Mouse (Mus musculus): Measurements from ENCODE around the gene Pdha1. TPM values are rescaled to one million over a fixed set of nuclear protein-coding genes. Genes with fewer than 3 reads are reported as not detected.

The Pdha1 gene
- polyA plus RNA-seq (2015; fragmentation: Nextera tagmentation; extraction: Ambion mirVana) = 151 and 152 TPM in 2 replicates

- H3K4me2 ChIP-seq = peak within 1 kb of the TSS; percentile 67
- H3K36me3 ChIP-seq = no peaks in the 10 kb centered on the region
- H3K4me3 ChIP-seq = peak within 1 kb of the TSS; percentile 63
- H3K9ac ChIP-seq = peak within 1 kb of the TSS; percentile 65
- 23% methylated on average over 54 of the region's 67 CpGs for WGBS
- H3K9me3 ChIP-seq = no peaks in the 10 kb centered on the region
- peaks cover 8% of the 10 kb centered on the region for H3K4me1 ChIP-seq (replicated peaks)
- H3K27ac ChIP-seq (replicated peaks) = peak within 1 kb of the TSS; percentile 88
- ATAC-seq (ENCODE audit: low FRiP score, low read depth) = peak; percentile 99
- H3K27me3 ChIP-seq = no peaks in the 10 kb centered on the region
Observed at GRCm38 (mm10) chrX:160137861-160138717, at the start of gene Pdha1. Gene Pdha1, minus strand, starts transcription at chrX:160138413.

GRCm38 (mm10) chrX:160179032-160179431 is 40.8 kb upstream of the Pdha1 start:
- Histone ChIP-seq H3K9ac (no peak overlapping the region), H3K9me3 (no peaks in the 10 kb centered on the region), H3K27ac (replicated peaks) (no peak overlapping the region), H3K4me3 (no peak overlapping the region), H3K4me1 (replicated peaks) (no peaks in the 10 kb centered on the region), H3K4me2 (no peak overlapping the region), H3K27me3 (no peaks in the 10 kb centered on the region), H3K36me3 (no peaks in the 10 kb centered on the region)
- WGBS = 75% methylated on average over 3 of the region's 3 CpGs
- no peak for ATAC-seq (ENCODE audit: low FRiP score, low read depth)

- Histone ChIP-seq H3K4me2 (no peak overlapping the region), H3K27me3 (no peaks in the 10 kb centered on the region), H3K27ac (replicated peaks) (no peak overlapping the region), H3K4me3 (no peak overlapping the region), H3K4me1 (replicated peaks) (no peaks in the 10 kb centered on the region), H3K9me3 (no peaks in the 10 kb centered on the region), H3K9ac (no peak overlapping the region), H3K36me3 (no peaks in the 10 kb centered on the region)
- 26% methylated on average over 3 of the region's 3 CpGs for WGBS
- ATAC-seq (ENCODE audit: low FRiP score, low read depth) = no peak
Observed at GRCm38 (mm10) chrX:160170150-160170549, 31.9 kb upstream of the Pdha1 start.

- Histone ChIP-seq H3K4me3 (no peak overlapping the region), H3K9me3 (no peaks in the 10 kb centered on the region), H3K36me3 (no peaks in the 10 kb centered on the region), H3K27ac (replicated peaks) (no peak overlapping the region), H3K9ac (no peak overlapping the region), H3K4me2 (no peak overlapping the region), H3K4me1 (replicated peaks) (no peaks in the 10 kb centered on the region), H3K27me3 (no peaks in the 10 kb centered on the region)
- WGBS = 38% methylated on average over 6 of the region's 6 CpGs
- peak; percentile 68; the same call in 1 of the 2 replicates for ATAC-seq (ENCODE audit: low FRiP score, low read depth)
Observed at GRCm38 (mm10) chrX:160166246-160166985, 28.2 kb upstream of the Pdha1 start.

GRCm38 (mm10) chrX:160164259-160164658 is 26.0 kb upstream of the Pdha1 start:
- Histone ChIP-seq H3K9ac (no peak overlapping the region), H3K4me1 (replicated peaks) (no peaks in the 10 kb centered on the region), H3K9me3 (no peaks in the 10 kb centered on the region), H3K4me3 (no peak overlapping the region), H3K27ac (replicated peaks) (no peak overlapping the region), H3K27me3 (no peaks in the 10 kb centered on the region), H3K36me3 (no peaks in the 10 kb centered on the region), H3K4me2 (no peak overlapping the region)
- no peak for ATAC-seq (ENCODE audit: low FRiP score, low read depth)
- WGBS = 86% methylated on average over 3 of the region's 3 CpGs

- Histone ChIP-seq H3K4me2 (no peak overlapping the region), H3K9ac (no peak overlapping the region), H3K9me3 (no peaks in the 10 kb centered on the region), H3K4me3 (no peak overlapping the region), H3K36me3 (no peaks in the 10 kb centered on the region), H3K27me3 (no peaks in the 10 kb centered on the region), H3K4me1 (replicated peaks) (no peaks in the 10 kb centered on the region), H3K27ac (replicated peaks) (no peak overlapping the region)
- no peak for ATAC-seq (ENCODE audit: low FRiP score, low read depth)
- WGBS = 61% methylated on average over 4 of the region's 4 CpGs
Observed at GRCm38 (mm10) chrX:160153147-160153815, 15.1 kb upstream of the Pdha1 start.

GRCm38 (mm10) chrX:160148859-160149258 is 10.6 kb upstream of the Pdha1 start:
- H3K4me3 ChIP-seq = no peak overlapping the region
- no peaks in the 10 kb centered on the region for H3K9me3 ChIP-seq
- 91% methylated on average over 3 of the region's 3 CpGs for WGBS
- no peaks in the 10 kb centered on the region for H3K27me3 ChIP-seq
- no peaks in the 10 kb centered on the region for H3K4me1 ChIP-seq (replicated peaks)
- H3K4me2 ChIP-seq = no peak overlapping the region
- no peak overlapping the region for H3K27ac ChIP-seq (replicated peaks)
- no peak overlapping the region for H3K9ac ChIP-seq
- no peak for ATAC-seq (ENCODE audit: low FRiP score, low read depth)
- H3K36me3 ChIP-seq = no peaks in the 10 kb centered on the region

GRCm38 (mm10) chrX:160147406-160147805 is 9.2 kb upstream of the Pdha1 start:
- Histone ChIP-seq H3K4me1 (replicated peaks) (no peaks in the 10 kb centered on the region), H3K9me3 (no peaks in the 10 kb centered on the region), H3K9ac (no peak overlapping the region), H3K4me2 (no peak overlapping the region), H3K27me3 (no peaks in the 10 kb centered on the region), H3K27ac (replicated peaks) (no peak overlapping the region), H3K4me3 (no peak overlapping the region), H3K36me3 (no peaks in the 10 kb centered on the region)
- no peak for ATAC-seq (ENCODE audit: low FRiP score, low read depth)
- 95% methylated on average over 3 of the region's 3 CpGs for WGBS

- H3K27me3 ChIP-seq = no peaks in the 10 kb centered on the region
- WGBS = 85% methylated on average over 4 of the region's 4 CpGs
- ATAC-seq (ENCODE audit: low FRiP score, low read depth) = no peak
- no peak overlapping the region for H3K27ac ChIP-seq (replicated peaks)
- no peaks in the 10 kb centered on the region for H3K36me3 ChIP-seq
- H3K4me3 ChIP-seq = no peak overlapping the region
- no peak overlapping the region for H3K9ac ChIP-seq
- H3K9me3 ChIP-seq = no peaks in the 10 kb centered on the region
- no peak overlapping the region for H3K4me2 ChIP-seq
- no peaks in the 10 kb centered on the region for H3K4me1 ChIP-seq (replicated peaks)
Observed at GRCm38 (mm10) chrX:160146806-160147205, 8.6 kb upstream of the Pdha1 start.

- Histone ChIP-seq H3K36me3 (no peaks in the 10 kb centered on the region), H3K27ac (replicated peaks) (peak overlapping the region; percentile 88), H3K9ac (peak overlapping the region; percentile 65), H3K4me2 (peak overlapping the region; percentile 67), H3K4me1 (replicated peaks) (peaks cover 8% of the 10 kb centered on the region), H3K4me3 (peak overlapping the region; percentile 63), H3K27me3 (no peaks in the 10 kb centered on the region), H3K9me3 (no peaks in the 10 kb centered on the region)
- 0 out of 2 replicates have a peak, but pooled peaks have one; percentile 3 for ATAC-seq (ENCODE audit: low FRiP score, low read depth)
- WGBS = 30% methylated on average over 18 of the region's 18 CpGs
Observed at GRCm38 (mm10) chrX:160137177-160137860, 894 bp downstream of the Pdha1 start.

- 31% methylated on average over 5 of the region's 5 CpGs for WGBS
- H3K4me3 ChIP-seq = peak overlapping the region; percentile 63; the same call in 1 of the 2 replicates
- H3K36me3 ChIP-seq = no peaks in the 10 kb centered on the region
- no peak overlapping the region for H3K27ac ChIP-seq (replicated peaks)
- no peak overlapping the region for H3K9ac ChIP-seq
- no peaks in the 10 kb centered on the region for H3K9me3 ChIP-seq
- ATAC-seq (ENCODE audit: low FRiP score, low read depth) = no peak
- H3K27me3 ChIP-seq = no peaks in the 10 kb centered on the region
- H3K4me2 ChIP-seq = peak overlapping the region; percentile 67
- H3K4me1 ChIP-seq (replicated peaks) = peaks cover 8% of the 10 kb centered on the region
Observed at GRCm38 (mm10) chrX:160136153-160136552, 2.1 kb downstream of the Pdha1 start.

Measured in hindbrain, embryonic 15.5 days (tissue).